Mouse (Mus musculus) neutrophil, adult 5-6 weeks (primary cell): Measurements from ENCODE around the gene Ifngr1. TPM values are rescaled to one million over a fixed set of nuclear protein-coding genes. Genes with fewer than 3 reads are reported as not detected.

ENCODE experiments used
- ATAC-seq: fragments of 151-379, 151-347 bp; 2 replicates; pipeline ENCODE4 v1.8.0; 2017; ENCODE audit warnings: mild to moderate bottlenecking, moderate TSS enrichment; ENCODE audit not compliant: insufficient number of reproducible peaks, poor library complexity, low FRiP score, severe bottlenecking; ENCODE audit errors: extremely low read depth
- total RNA-seq: library from RNA; stranded (forward); fragments of 200-1000 nt; gene quantifications from 2 replicates; pipeline ENCODE4 v1.2.3, GENCODE M21; 2017

The Ifngr1 gene
- total RNA-seq: 226 and 254 TPM in 2 replicates

- ATAC-seq: peak; percentile 88
These were observed at the start of gene Ifngr1 for GRCm38 (mm10) chr10:19591641-19592441. Ifngr1 (plus strand) TSS chr10:19591949.

GRCm38 (mm10) chr10:19546825-19547224, 44.9 kb upstream of the Ifngr1 start:
- no peak for ATAC-seq

DNA sequence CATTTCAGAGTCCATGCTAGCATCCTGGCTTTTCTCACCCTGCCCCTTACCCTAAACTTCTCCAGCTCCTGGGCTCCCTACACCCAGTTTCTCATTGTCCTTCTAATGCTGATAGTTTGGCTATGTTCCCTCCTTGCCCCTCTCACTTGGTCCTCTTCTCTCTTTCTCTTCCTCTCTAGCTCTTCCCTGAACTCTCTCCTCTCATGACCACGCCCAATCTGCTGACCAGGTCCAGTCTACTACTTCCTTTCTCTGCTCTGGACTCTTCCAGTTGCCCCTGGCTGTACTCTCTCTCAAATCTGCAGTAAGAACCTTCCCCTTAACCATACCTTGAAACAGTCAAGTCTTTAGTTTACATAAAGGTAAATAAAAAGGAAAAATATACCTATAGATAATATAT, 43.7 kb upstream of the Ifngr1 start:
- ATAC-seq: no peak

GRCm38 (mm10) chr10:19548491-19548890, 43.3 kb upstream of the Ifngr1 start:
- ATAC-seq: no peak

- ATAC-seq: peak; percentile 77; the same call in 1 of the 2 replicates
These were observed 40.2 kb upstream of the Ifngr1 start for GRCm38 (mm10) chr10:19551585-19551984.

DNA sequence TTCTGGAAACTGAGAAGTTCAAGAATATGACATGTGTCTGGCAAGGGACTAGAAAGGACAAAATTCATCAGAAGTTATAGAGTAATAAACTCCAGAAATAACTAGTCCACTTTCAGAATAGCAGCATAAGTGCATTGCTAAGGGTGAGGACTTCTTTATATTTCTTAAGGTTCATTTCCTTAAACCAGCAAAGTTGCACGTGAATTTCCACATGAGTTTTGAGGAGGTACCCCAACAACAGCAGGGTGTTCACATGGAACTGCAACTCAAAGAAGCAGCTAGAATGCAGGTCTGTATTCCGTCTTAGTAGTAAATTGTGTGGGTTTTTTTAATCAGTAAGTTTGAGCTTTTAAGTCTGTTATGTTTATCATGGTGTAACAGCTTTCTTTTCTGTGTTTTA, 37.9 kb upstream of the Ifngr1 start:
- ATAC-seq: no peak

- no peak for ATAC-seq
These were observed 34.1 kb upstream of the Ifngr1 start for GRCm38 (mm10) chr10:19557696-19558095.

GRCm38 (mm10) chr10:19559565-19560165, 32.1 kb upstream of the Ifngr1 start:
- no peak for ATAC-seq

- no peak for ATAC-seq
These were observed 29.2 kb upstream of the Ifngr1 start for GRCm38 (mm10) chr10:19562598-19562997.

DNA sequence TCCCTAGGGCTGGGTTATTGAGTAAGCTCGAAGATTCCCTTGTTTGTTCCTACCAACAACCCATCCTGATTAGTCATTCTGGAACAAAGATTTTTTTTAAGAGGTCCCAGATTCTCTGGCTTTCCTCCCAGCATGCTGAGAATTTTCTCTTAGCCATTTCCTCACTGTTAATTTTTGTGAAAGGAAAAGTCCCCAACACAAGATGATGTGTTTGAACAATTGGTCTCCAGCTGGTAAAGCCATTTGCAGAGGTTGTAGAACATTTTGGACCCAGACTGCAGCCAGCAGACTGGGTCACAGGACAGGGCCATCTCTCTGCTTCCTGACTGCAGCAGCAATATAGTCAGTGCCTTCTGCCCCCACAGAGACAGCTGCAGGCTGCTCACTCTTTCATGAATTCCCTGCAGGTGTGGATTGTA, 28.3 kb upstream of the Ifngr1 start:
- ATAC-seq: no peak

- no peak for ATAC-seq
These were observed 24.3 kb upstream of the Ifngr1 start for GRCm38 (mm10) chr10:19567481-19567880.

GRCm38 (mm10) chr10:19570288-19570687, 21.5 kb upstream of the Ifngr1 start:
- ATAC-seq: no peak

DNA sequence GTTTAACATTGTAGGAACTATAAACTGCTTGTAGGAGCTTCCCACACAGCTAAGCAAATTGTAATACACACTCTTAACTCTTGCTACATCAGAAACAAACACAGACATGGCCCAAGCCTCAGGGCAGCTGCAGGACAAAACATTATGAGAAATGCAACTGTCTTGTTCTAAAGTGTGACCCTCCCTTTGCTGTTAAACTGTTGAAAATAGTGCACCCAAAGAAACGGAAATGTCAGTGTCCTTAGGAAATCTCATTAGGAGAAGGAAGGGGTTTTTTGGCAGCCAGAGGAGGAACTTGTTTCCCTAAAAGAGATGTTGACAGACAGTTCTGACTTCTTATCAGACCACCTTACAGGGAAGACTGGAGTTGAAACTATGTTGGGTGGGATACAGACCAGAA, 21.0 kb upstream of the Ifngr1 start:
- ATAC-seq: no peak

DNA sequence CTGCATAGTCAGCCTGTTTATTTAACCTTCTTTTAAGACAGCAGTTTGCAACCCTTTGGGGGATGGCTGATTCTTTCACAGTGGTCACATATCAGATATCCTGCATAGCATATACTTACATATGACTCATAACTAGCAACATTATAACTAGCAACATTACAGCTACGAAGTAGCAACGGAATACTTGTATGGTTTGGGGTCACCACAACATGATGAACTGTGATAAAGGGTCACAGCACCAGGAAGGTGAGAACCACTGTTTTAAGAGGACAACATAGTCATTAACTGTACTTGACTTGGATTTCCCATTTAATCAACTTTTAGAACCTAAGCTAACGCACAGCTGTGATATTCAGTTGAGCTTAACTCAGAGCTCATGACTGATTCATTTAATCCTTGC, 14.2 kb upstream of the Ifngr1 start:
- no peak for ATAC-seq

DNA sequence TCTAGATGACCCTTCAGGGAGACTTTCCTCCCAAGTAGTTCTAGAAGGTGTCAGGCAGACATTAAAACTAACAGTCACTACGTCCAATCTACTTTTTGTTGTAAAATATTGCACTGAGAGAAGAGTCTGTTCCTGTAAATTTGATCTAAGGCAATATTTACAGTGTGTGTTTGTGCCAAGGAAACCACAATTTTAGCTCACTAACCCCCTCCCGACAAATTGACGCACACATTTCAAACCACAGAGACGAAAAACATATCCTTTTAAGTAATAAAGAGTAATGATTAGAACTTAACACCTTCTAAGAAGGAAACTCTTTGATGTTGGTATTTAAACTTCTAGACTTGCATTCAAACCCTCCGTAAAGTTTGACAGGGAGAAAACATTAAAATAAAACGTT, 13.7 kb upstream of the Ifngr1 start:
- no peak for ATAC-seq

GRCm38 (mm10) chr10:19578409-19578986, 13.3 kb upstream of the Ifngr1 start:
- no peak for ATAC-seq

GRCm38 (mm10) chr10:19580660-19581059, 11.1 kb upstream of the Ifngr1 start:
- ATAC-seq: no peak

- ATAC-seq: peak; percentile 54
These were observed 9.7 kb upstream of the Ifngr1 start for GRCm38 (mm10) chr10:19581844-19582582.

DNA sequence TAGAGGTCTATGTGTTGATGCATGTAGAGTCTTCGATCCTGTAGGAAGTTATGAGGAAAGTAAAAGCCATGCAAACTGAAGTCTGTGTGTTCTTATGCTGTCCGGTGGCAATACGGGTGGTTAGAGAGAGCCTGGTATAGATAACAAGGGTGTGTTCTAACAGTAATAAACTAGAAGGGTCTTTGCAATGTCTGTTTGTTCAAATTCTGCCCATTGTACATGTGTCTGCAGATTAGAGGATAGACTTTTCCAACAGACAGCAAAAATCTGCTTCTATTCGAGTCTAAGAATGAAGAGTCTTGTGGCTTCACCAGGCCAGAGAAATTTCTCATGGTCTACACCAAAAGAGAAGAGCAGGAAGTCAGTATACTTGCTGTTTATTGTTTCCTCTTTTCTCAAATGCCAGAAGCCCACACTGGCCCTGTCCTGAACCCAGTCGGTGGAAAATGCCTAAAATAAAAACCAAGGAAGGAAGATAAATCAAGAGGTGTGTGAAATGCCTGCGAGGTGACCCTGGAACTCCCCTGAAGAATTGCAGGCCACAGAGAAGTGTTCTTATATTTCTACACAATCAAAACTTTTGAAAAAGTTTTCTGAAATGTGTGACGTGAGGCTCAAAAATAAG, 8.8 kb upstream of the Ifngr1 start:
- no peak for ATAC-seq
